Mouse (Mus musculus) kidney, adult 2 months (tissue): ENCODE results near the gene Dnaic2. TPM values are rescaled to one million over a fixed set of nuclear protein-coding genes. Genes with fewer than 3 reads are reported as not detected.

Experiments used
- DNase-seq: peaks from one replicate; pipeline ENCODE4 v3.0.0; 2021
- H3K27ac ChIP-seq: fragments of 200-500 bp; 2 replicates; pipeline ENCODE4 v1.5.1; 2012; ENCODE audit warnings: low read depth, low read length, control low read depth, inconsistent platforms; ENCODE audit not compliant: insufficient read depth
- H3K27me3 ChIP-seq: fragments of 200-500 bp; replicated peaks from 2 replicates; pipeline ENCODE4 v1.6.1; 2012; ENCODE audit warnings: mild to moderate bottlenecking, moderate library complexity, low read length, inconsistent platforms; ENCODE audit not compliant: control insufficient read depth, insufficient read depth
- H3K36me3 ChIP-seq: fragments of 200-500 bp; 2 replicates; pipeline ENCODE4 v1.6.1; 2012; ENCODE audit warnings: mild to moderate bottlenecking, moderate library complexity, low read length, inconsistent platforms; ENCODE audit not compliant: control insufficient read depth, insufficient read depth
- H3K4me1 ChIP-seq: fragments of 200-500 bp; 2 replicates; pipeline ENCODE4 v1.6.1; 2011; ENCODE audit warnings: low read length; ENCODE audit not compliant: control insufficient read depth, insufficient read depth
- H3K4me3 ChIP-seq: fragments of 200-500 bp; 2 replicates; pipeline ENCODE4 v1.5.1; 2011; ENCODE audit warnings: mild to moderate bottlenecking, low read depth, low read length, control low read depth; ENCODE audit not compliant: insufficient read depth
- CTCF ChIP-seq: fragments of 200-500 bp; conservative IDR thresholded peaks from 2 replicates; pipeline ENCODE4 v1.5.1; 2011; ENCODE audit warnings: low read depth, mild to moderate bottlenecking, control low read depth, low read length, moderate library complexity, mixed read lengths; ENCODE audit not compliant: insufficient read depth, insufficient read length
- POLR2A ChIP-seq: fragments of 200-500 bp; IDR thresholded peaks from one replicate; pipeline ENCODE4 v1.6.1; 2011; ENCODE audit warnings: low read depth, low read length, control low read depth
- WGBS: fragments of 180-500 bp; shearing (Covaris S2); methylation state at CpG from one replicate; pipeline ENCODE4 v1.1.7; 2018; 5-methylcytosine and 5-hydroxymethylcytosine counted together
- polyA plus RNA-seq: library from polyadenylated mRNA; depleted of rRNA; stranded (reverse); fragments of >200 nt; gene quantifications from 2 replicates; pipeline ENCODE4 v1.2.3, GENCODE M21; 2012

The Dnaic2 gene
- polyA plus RNA-seq, 1 experiment = 0.47 TPM

GRCm38 (mm10) chr11:114702311-114702995 is 24.8 kb upstream of the Dnaic2 start:
- Histone ChIP-seq H3K4me3 (no peak overlapping the region), H3K4me1 (no peaks in the 10 kb centered on the region), H3K27me3 (no peaks in the 10 kb centered on the region), H3K27ac (no peak overlapping the region), H3K36me3 (no peaks in the 10 kb centered on the region)
- no peak for TF ChIP-seq POLR2A
- no peak for TF ChIP-seq CTCF
- 90% methylated on average over 15 of the region's 15 CpGs for WGBS
- no peak for DNase-seq

- Histone ChIP-seq H3K4me3 (no peak overlapping the region), H3K36me3 (no peaks in the 10 kb centered on the region), H3K27me3 (no peaks in the 10 kb centered on the region), H3K4me1 (no peaks in the 10 kb centered on the region), H3K27ac (no peak overlapping the region)
- TF ChIP-seq POLR2A (no peak), CTCF (no peak)
- 82% methylated on average over 6 of the region's 6 CpGs for whole genome bisulfite sequencing
- no peak for DNase-seq
Observed at GRCm38 (mm10) chr11:114702996-114703361, 24.2 kb upstream of the Dnaic2 start.

DNA sequence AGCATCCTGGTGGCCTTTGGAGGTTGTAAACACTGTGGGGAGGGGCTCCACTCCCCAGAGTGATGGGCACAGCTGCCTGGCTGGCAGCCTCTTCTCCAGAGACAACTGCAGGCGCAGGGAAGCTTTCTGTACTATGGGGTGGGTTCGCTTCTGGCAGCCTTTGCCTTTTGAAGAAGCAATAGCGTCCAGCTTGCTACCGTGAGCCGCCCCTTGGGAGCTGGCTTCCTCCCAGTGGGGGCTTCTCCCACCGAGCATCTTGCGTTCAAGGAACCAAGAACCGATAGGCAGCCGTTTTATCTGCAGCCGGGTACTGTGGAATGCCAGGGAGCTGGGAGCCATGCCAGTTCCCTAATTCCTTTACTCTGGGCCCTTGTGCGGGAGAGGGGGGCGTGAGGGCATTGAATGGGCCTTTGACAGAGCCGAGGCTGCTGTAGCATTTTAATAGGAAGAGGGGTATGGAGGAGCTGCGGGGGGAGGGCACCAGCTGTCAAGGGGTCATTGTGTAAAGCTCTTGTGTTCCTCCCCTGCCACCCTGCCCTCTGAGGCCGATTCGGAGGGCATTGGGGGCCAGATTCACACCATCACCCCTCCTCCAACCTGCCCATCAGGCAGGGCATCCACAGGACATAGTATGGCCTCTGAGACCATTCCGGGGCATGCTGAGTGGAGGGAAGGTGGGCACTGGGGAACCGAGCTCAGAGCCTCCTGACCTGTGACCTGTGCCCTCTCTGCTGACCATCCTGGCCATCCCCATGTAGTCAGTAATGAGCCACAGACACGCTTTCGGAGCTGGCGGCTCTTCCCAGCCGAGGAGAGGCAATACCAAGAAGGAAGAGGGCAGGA is 22.9 kb upstream of the Dnaic2 start:
- Histone ChIP-seq H3K4me3 (no peak overlapping the region), H3K27ac (no peak overlapping the region), H3K27me3 (no peaks in the 10 kb centered on the region), H3K36me3 (no peaks in the 10 kb centered on the region), H3K4me1 (no peaks in the 10 kb centered on the region)
- no peak for DNase-seq
- no peak for TF ChIP-seq POLR2A
- TF ChIP-seq CTCF = no peak
- 68% methylated on average over 22 of the region's 22 CpGs for WGBS

GRCm38 (mm10) chr11:114706358-114706757 is 20.9 kb upstream of the Dnaic2 start:
- H3K36me3 ChIP-seq = no peaks in the 10 kb centered on the region; the same call in 1 of the 2 replicates
- H3K27me3 ChIP-seq = no peaks in the 10 kb centered on the region
- H3K27ac ChIP-seq = no peak overlapping the region
- H3K4me1 ChIP-seq = no peaks in the 10 kb centered on the region
- no peak for TF ChIP-seq CTCF
- TF ChIP-seq POLR2A = no peak
- DNase-seq = no peak
- 53% methylated on average over 5 of the region's 5 CpGs for WGBS
- H3K4me3 ChIP-seq = no peak overlapping the region

GRCm38 (mm10) chr11:114711393-114711792 is 15.8 kb upstream of the Dnaic2 start:
- Histone ChIP-seq H3K27me3 (no peaks in the 10 kb centered on the region), H3K4me3 (no peak overlapping the region), H3K4me1 (no peaks in the 10 kb centered on the region), H3K36me3 (no peaks in the 10 kb centered on the region; the same call in 1 of the 2 replicates), H3K27ac (no peak overlapping the region)
- WGBS = 50% methylated on average over 3 of the region's 3 CpGs
- TF ChIP-seq CTCF = no peak
- no peak for TF ChIP-seq POLR2A
- DNase-seq = no peak

DNA sequence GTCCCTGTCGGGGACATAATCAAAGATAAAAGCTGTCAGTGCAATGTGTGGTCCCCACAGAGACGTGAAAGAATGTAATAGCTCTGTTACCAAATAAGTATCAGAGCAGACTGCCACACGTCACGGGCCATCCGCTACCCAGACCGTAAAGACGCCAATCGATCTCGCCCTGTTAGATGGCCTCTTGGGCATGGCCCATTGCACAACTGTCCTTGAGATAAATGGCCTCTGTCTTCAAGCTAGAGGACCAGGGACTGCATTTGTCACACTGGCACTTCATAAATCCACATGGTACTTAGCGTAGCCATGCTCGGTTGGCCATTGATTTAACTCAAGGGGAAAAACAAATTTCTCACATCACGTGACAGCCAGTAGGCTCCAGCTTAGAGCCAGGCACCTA is 15.3 kb upstream of the Dnaic2 start:
- Histone ChIP-seq H3K4me1 (no peaks in the 10 kb centered on the region), H3K27me3 (no peaks in the 10 kb centered on the region), H3K36me3 (no peaks in the 10 kb centered on the region; the same call in 1 of the 2 replicates), H3K4me3 (no peak overlapping the region), H3K27ac (no peak overlapping the region)
- TF ChIP-seq POLR2A = no peak
- no peak for TF ChIP-seq CTCF
- WGBS = 66% methylated on average over 12 of the region's 12 CpGs
- DNase-seq = no peak

DNA sequence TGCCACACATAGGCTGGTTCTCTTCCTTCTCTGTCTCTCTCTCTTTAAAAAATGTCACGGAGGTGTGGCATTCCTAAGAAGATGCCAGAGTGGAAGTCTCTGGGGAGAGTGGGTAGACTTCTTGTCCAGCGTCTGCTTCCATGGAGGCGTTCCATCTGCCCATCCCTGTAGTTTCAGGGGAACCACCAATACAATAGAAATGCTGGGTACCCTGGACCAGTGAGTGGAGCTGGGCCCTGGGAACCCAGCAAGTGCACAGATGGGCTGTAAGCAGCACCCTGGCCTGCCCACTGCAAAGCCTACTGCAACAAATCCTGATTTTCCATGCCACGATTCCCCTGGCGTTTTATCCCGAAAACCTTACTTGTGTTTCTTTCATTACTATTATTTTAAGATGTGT is 12.7 kb upstream of the Dnaic2 start:
- TF ChIP-seq CTCF (no peak), POLR2A (no peak)
- Histone ChIP-seq H3K36me3 (no peaks in the 10 kb centered on the region; the same call in 1 of the 2 replicates), H3K4me3 (no peak overlapping the region), H3K27ac (no peak overlapping the region), H3K4me1 (no peaks in the 10 kb centered on the region), H3K27me3 (no peaks in the 10 kb centered on the region)
- WGBS = 79% methylated on average over 6 of the region's 6 CpGs
- no peak for DNase-seq
